Mouse (Mus musculus) stomach, embryonic 14.5 days (tissue): ENCODE measurements at regions not wholly inside any gene's neighbourhood (a gene's known extent, or its start where the extent isn't known, plus 50 kb on each side); places are given as distances from the start of the nearest gene placed in this dataset.
"Not testable (repeated sequence)": the region's sequence is repeated elsewhere in the genome, so short reads cannot be mapped to it uniquely, and the experiment has no call there.

Source experiments
- ATAC-seq: fragments of 200-750 bp; cut with Nextera tagmentation; 2 replicates; pipeline ENCODE4 v1.8.0; 2017; ENCODE audit warnings: low read depth, moderate TSS enrichment; ENCODE audit not compliant: insufficient number of reproducible peaks, insufficient read depth, low FRiP score
- H3K27ac ChIP-seq: fragments of 300-500 bp; sonication (generic); 2 replicates; pipeline ENCODE4 v1.5.1; 2014; ENCODE audit warnings: mild to moderate bottlenecking, low read length, moderate library complexity, mixed read lengths
- H3K27me3 ChIP-seq: fragments of 300-500 bp; sonication (generic); 2 replicates; pipeline ENCODE4 v1.6.1; 2014; ENCODE audit warnings: low read length, control low read depth, mixed read lengths; ENCODE audit not compliant: control insufficient read depth, insufficient read depth
- H3K36me3 ChIP-seq: fragments of 300-500 bp; sonication (generic); 2 replicates; pipeline ENCODE4 v1.6.1; 2014; ENCODE audit warnings: mild to moderate bottlenecking, control low read depth, low read length, moderate library complexity, mixed read lengths; ENCODE audit not compliant: control insufficient read depth, insufficient read depth
- H3K4me1 ChIP-seq: fragments of 300-500 bp; sonication (generic); 2 replicates; pipeline ENCODE4 v1.6.1; 2014; ENCODE audit warnings: low read length, control low read depth, mixed read lengths; ENCODE audit not compliant: control insufficient read depth, insufficient read depth
- H3K4me2 ChIP-seq: fragments of 300-500 bp; sonication (generic); replicated peaks from 2 replicates; pipeline ENCODE4 v1.6.1; 2014; ENCODE audit warnings: low read depth, low read length, control low read depth
- H3K4me3 ChIP-seq: fragments of 300-500 bp; sonication (generic); 2 replicates; pipeline ENCODE4 v1.5.1; 2014; ENCODE audit warnings: low read depth, low read length, control low read depth
- H3K9ac ChIP-seq: fragments of 300-500 bp; sonication (generic); replicated peaks from 2 replicates; pipeline ENCODE4 v1.6.1; 2014; ENCODE audit warnings: low read depth, mild to moderate bottlenecking, control low read depth, low read length, moderate library complexity, mixed read lengths
- H3K9me3 ChIP-seq: fragments of 300-500 bp; sonication (generic); 2 replicates; pipeline ENCODE4 v1.6.1; 2016; ENCODE audit warnings: low read depth, low read length, control low read depth; ENCODE audit not compliant: control insufficient read depth
- WGBS: fragments of 180-500 bp; shearing (Covaris S2); extraction: QIAGEN DNeasy Blood & Tissue Kit; methylation state at CpG from one replicate; pipeline ENCODE4 v1.1.7; 2014; 5-methylcytosine and 5-hydroxymethylcytosine counted together

DNA sequence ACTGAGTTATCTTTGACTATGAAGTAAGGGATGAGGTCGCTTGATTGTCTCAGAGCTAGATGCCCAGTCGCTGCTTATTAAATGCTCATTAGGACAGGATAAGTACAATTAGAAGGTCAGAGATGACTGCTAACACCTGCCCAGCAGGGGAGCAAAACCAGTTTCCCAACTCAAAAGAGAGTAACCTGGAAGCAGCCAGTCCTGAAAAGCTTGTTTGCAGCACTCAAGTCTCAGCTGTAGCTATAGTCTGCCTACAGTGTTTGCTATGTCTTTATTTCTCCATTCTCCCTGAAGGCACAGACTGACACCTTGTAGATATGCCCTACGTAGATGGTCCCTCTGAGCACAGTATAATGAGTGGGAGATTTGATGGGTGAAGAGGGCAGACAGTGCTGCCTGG is 274.7 kb upstream of the Maf start:
- no peaks in the 10 kb centered on the region for H3K27me3 ChIP-seq
- H3K4me3 ChIP-seq, result no peak overlapping the region
- no peaks in the 10 kb centered on the region for H3K4me1 ChIP-seq
- H3K36me3 ChIP-seq, result no peaks in the 10 kb centered on the region
- H3K9me3 ChIP-seq, result no peaks in the 10 kb centered on the region
- no peak overlapping the region for H3K4me2 ChIP-seq
- 74% methylated on average over 3 of the region's 3 CpGs for WGBS
- no peak for ATAC-seq
- no peak overlapping the region for H3K9ac ChIP-seq
- H3K27ac ChIP-seq, result no peak overlapping the region

DNA sequence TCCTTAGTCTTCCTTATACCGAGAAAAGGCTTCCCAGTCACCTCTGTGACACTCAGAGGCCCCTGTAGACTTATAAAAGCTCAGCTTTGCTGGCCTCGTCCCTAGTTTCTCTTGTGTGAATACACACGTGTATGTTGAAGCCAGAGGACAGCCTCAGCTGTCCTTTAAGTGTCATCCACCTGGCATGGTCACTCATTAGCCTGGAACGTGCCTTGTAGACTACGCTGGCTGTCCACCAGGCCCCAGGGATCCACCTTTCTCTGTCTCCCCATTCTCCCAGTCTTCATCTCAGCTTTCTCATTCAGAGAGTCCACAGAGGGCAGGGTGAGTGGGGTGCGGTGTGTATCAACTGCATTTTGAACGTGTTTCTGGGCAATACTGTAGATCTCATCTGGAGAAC is 273.8 kb upstream of the Maf start:
- WGBS, result 85% methylated on average over 7 of the region's 7 CpGs
- H3K9me3 ChIP-seq, result no peaks in the 10 kb centered on the region
- no peak for ATAC-seq
- no peaks in the 10 kb centered on the region for H3K4me1 ChIP-seq
- H3K27ac ChIP-seq, result no peak overlapping the region
- no peaks in the 10 kb centered on the region for H3K36me3 ChIP-seq
- no peak overlapping the region for H3K9ac ChIP-seq
- H3K4me2 ChIP-seq, result no peak overlapping the region
- no peak overlapping the region for H3K4me3 ChIP-seq
- no peaks in the 10 kb centered on the region for H3K27me3 ChIP-seq

DNA sequence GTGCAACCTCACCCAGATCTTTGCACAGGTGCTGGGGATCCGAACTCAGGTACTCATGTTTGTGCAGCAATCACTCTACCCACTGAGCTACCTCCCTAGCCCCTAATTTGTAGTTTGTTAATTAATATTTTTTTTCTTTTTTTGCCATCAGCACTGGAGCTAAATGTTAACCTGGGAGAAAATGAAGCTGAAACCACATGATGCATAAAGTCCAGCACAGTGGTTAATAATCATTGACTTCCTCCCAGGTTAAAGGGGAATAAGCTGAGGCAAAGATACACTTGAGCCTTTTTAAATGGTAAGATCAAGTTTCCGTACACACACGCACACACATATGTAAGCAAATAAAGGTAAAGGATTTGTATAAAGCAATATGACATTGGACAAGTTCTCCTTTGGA is 273.0 kb upstream of the Maf start:
- H3K9me3 ChIP-seq, result no peaks in the 10 kb centered on the region
- ATAC-seq, result no peak
- H3K36me3 ChIP-seq, result no peaks in the 10 kb centered on the region
- H3K9ac ChIP-seq, result no peak overlapping the region
- WGBS, result 90% methylated on average over 3 of the region's 3 CpGs
- no peaks in the 10 kb centered on the region for H3K4me1 ChIP-seq
- H3K27ac ChIP-seq, result no peak overlapping the region
- no peak overlapping the region for H3K4me2 ChIP-seq
- no peaks in the 10 kb centered on the region for H3K27me3 ChIP-seq
- no peak overlapping the region for H3K4me3 ChIP-seq

DNA sequence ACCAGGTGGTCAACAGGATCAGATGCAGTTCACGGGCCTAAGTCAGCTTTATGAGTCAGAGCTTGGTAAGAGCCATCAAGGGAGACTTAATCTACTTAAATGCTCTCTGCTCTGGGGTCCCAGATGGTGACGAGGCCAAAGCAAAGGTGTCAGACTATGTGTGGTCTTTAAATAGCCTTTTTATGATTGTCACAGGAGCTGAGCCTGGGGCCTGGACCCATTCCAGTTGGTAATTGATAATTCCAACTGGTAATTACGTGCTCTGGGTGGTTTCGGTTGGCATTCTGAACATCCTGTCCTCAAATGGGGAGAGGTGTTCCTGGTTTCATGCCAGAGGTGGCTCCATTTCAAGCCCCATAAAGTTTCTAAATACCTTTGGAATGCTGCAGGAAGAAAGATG is 269.6 kb upstream of the Maf start:
- Histone ChIP-seq H3K4me1 (no peaks in the 10 kb centered on the region), H3K9me3 (no peaks in the 10 kb centered on the region), H3K27ac (no peak overlapping the region), H3K36me3 (no peaks in the 10 kb centered on the region), H3K4me3 (no peak overlapping the region), H3K9ac (no peak overlapping the region), H3K4me2 (no peak overlapping the region), H3K27me3 (no peaks in the 10 kb centered on the region)
- 78% methylated on average over 4 of the region's 4 CpGs for WGBS
- ATAC-seq, result no peak

DNA sequence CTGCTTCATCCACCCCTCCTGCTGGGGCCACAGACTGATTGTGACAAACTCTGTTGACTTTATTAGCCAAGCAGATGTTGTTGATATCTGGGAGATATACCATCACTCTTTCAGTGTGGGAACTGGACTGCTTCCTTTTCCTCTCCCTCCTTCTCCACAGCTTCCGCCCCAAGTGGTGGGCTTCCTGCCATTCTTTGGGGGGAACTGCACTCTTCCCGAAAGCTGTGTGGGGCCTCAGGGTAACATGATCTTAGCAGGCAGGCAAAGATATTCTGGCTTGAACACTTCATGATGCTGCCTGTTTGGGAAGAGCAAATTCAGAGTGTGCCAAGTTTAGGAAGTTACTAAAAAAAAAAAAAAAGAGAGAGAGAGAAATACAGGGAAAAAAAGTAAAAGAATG is 267.1 kb upstream of the Maf start:
- ATAC-seq, result no peak
- WGBS, result 33% methylated on average over 2 of the region's 2 CpGs
- Histone ChIP-seq H3K27me3 (no peaks in the 10 kb centered on the region), H3K9ac (no peak overlapping the region), H3K36me3 (no peaks in the 10 kb centered on the region), H3K27ac (no peak overlapping the region), H3K4me2 (no peak overlapping the region), H3K4me3 (no peak overlapping the region), H3K9me3 (no peaks in the 10 kb centered on the region), H3K4me1 (no peaks in the 10 kb centered on the region)

DNA sequence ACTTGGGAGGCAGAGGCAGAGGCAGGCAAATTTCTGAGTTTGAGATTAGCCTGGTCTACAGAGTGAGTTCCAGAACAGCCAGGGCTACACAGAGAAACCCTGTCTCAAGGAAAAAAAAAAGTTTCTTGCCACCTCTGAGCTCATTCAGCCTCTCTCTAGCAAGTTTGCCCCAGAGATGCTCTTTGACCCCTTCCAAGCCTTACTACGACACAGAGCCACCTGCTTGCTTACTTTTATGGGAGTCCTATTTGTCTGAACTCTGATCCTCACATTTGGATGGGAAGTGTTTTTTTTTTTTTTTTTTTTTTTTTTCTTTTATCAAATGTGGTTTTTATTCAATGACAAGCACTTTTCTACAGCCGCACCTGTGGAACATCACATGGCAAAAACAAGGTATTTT is 263.8 kb upstream of the Maf start:
- not testable (repeated sequence) for ATAC-seq

DNA sequence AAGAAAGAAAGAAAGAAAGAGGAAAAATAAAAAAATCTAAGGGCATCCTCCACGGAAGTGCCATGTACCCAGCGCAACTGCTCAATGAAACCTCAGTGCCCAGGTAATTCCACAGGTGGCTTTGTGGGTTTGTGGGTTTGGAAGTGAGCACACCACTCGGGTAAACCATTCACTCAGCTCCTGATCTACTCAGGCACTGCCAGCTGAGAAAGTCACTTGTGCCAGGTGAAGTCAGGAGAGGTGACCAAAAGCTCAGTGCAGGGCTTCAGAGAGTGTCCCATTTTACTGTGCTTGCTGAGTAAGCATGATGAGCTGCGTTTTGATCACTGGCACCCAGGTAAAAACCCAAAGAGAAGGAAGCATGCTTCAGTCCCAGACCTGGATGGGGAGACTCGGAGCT is 260.5 kb upstream of the Maf start:
- WGBS, result 77% methylated on average over 5 of the region's 5 CpGs

More for the DNA sequence above, 263.8 kb upstream of the Maf start:
- WGBS, result 72% methylated on average over 2 of the region's 2 CpGs
- not testable (repeated sequence) for H3K4me3 ChIP-seq, H3K9me3 ChIP-seq, H3K27ac ChIP-seq, H3K36me3 ChIP-seq, H3K27me3 ChIP-seq, H3K9ac ChIP-seq, H3K4me2 ChIP-seq, H3K4me1 ChIP-seq

DNA sequence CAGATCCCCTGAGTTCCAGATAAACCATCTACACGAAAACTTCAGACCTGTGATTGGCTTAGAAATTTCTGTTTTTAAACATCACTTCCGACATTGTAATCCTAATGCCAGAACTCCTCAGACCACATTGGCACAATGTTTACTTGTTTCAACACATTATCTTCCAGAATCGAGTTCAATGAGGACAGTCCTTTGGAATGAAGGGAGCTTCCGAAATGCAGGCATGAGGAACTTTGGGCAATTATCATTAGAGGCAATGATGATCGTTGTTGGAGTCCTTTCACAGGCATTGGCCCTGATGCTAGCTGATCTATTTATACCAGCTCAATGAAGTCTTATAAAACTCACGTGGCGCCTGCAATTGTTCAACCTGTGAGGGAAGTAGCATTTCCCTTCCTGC is 258.4 kb upstream of the Maf start:
- WGBS, result 83% methylated on average over 7 of the region's 7 CpGs
- Histone ChIP-seq H3K4me1 (no peaks in the 10 kb centered on the region), H3K27me3 (no peaks in the 10 kb centered on the region), H3K4me2 (no peak overlapping the region), H3K9me3 (no peaks in the 10 kb centered on the region), H3K9ac (no peak overlapping the region), H3K27ac (no peak overlapping the region), H3K4me3 (no peak overlapping the region), H3K36me3 (no peaks in the 10 kb centered on the region)
- no peak for ATAC-seq

More for the DNA sequence above, 260.5 kb upstream of the Maf start:
- Histone ChIP-seq H3K9ac (no peak overlapping the region), H3K4me3 (no peak overlapping the region), H3K4me1 (no peaks in the 10 kb centered on the region), H3K36me3 (no peaks in the 10 kb centered on the region), H3K9me3 (no peaks in the 10 kb centered on the region), H3K27ac (no peak overlapping the region), H3K27me3 (no peaks in the 10 kb centered on the region), H3K4me2 (no peak overlapping the region)
- no peak for ATAC-seq

DNA sequence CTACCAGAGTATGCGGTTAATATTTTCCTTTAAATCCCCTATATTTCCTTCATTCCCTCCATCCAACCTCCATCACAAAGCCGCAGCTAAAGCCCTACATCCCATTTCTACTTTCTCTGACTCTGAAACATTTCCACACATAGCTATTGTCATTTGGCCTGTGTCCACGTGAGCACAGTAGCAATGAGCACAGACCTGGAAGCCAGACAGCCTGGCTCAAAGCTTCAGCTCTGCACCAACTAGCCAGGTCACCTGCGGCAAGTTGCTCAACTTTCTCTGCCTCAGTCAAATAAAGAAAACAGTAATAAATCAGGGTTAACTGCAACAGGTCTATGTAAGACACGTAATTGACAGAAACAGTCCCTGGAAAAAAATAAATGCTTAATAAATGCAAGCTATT is 247.8 kb upstream of the Maf start:
- 74% methylated on average over 5 of the region's 5 CpGs for WGBS
- no peak overlapping the region for H3K27ac ChIP-seq
- no peak overlapping the region for H3K9ac ChIP-seq
- H3K4me2 ChIP-seq, result no peak overlapping the region
- H3K9me3 ChIP-seq, result no peaks in the 10 kb centered on the region
- ATAC-seq, result no peak
- H3K27me3 ChIP-seq, result no peaks in the 10 kb centered on the region
- H3K36me3 ChIP-seq, result no peaks in the 10 kb centered on the region
- no peaks in the 10 kb centered on the region for H3K4me1 ChIP-seq
- no peak overlapping the region for H3K4me3 ChIP-seq
